Mouse (Mus musculus): ENCODE measurements around the gene Upf3b. TPM values are rescaled to one million over a fixed set of nuclear protein-coding genes. Genes with fewer than 3 reads are reported as not detected.

Gene Upf3b
- 8.7 and 9.7 TPM in 2 replicates for polyA plus RNA-seq (2015; fragmentation: Nextera tagmentation; extraction: Ambion mirVana)

GRCm38 (mm10) chrX:37110193-37110880 lies at the start of gene Upf3b:
Gene Upf3b (minus strand): TSS chrX:37110322.

GRCm38 (mm10) chrX:37126671-37127358 lies 16.7 kb upstream of the Upf3b start, which contains the start of gene Nkap:
Gene Nkap (plus strand): TSS chrX:37126795.

GRCm38 (mm10) chrX:37084927-37085660 lies 25.0 kb downstream of the Upf3b start, which contains the start of gene Rpl39:
Gene Rpl39 (minus strand): TSS chrX:37085402.

GRCm38 (mm10) chrX:37048066-37048889 lies 61.8 kb downstream of the Upf3b start, which contains the start of gene Sowahd:
Gene Sowahd (plus strand): TSS chrX:37048845.

Other genes with a start within 250 kb of the Upf3b start
- gene Ube2a, start 236.4 kb downstream of the Upf3b start, polyA plus RNA-seq (2015; fragmentation: Nextera tagmentation; extraction: Ambion mirVana), result 148 and 150 TPM in 2 replicates
- 14.6 and 18.1 TPM in 2 replicates for gene C330007P06Rik, start 236.2 kb downstream of the Upf3b start, polyA plus RNA-seq (2015; fragmentation: Nextera tagmentation; extraction: Ambion mirVana)
- gene Nkrf, start 207.4 kb downstream of the Upf3b start, polyA plus RNA-seq (2015; fragmentation: Nextera tagmentation; extraction: Ambion mirVana), result 0.67 and 0.70 TPM in 2 replicates
- gene Sept6, start 118.5 kb downstream of the Upf3b start, polyA plus RNA-seq (2015; fragmentation: Nextera tagmentation; extraction: Ambion mirVana), result 7.7 and 8.8 TPM in 2 replicates
- not detected in 2 replicates for gene Sowahd, start 61.5 kb downstream of the Upf3b start, polyA plus RNA-seq (2015; fragmentation: Nextera tagmentation; extraction: Ambion mirVana)
- gene Rpl39, start 24.9 kb downstream of the Upf3b start, polyA plus RNA-seq (2015; fragmentation: Nextera tagmentation; extraction: Ambion mirVana), result 542 and 608 TPM in 2 replicates
- 7.1 and 8.0 TPM in 2 replicates for gene Nkap, start 16.5 kb upstream of the Upf3b start, polyA plus RNA-seq (2015; fragmentation: Nextera tagmentation; extraction: Ambion mirVana)
- gene Akap14, start 58.5 kb upstream of the Upf3b start, polyA plus RNA-seq (2015; fragmentation: Nextera tagmentation; extraction: Ambion mirVana), result not detected in 2 replicates
- 773 and 849 TPM in 2 replicates for gene Ndufa1, start 80.8 kb upstream of the Upf3b start, polyA plus RNA-seq (2015; fragmentation: Nextera tagmentation; extraction: Ambion mirVana)
- 7.9 and 8.0 TPM in 2 replicates for gene Rnf113a1, start 80.9 kb upstream of the Upf3b start, polyA plus RNA-seq (2015; fragmentation: Nextera tagmentation; extraction: Ambion mirVana)
- not detected in 2 replicates for gene Gm9, start 100.7 kb upstream of the Upf3b start, polyA plus RNA-seq (2015; fragmentation: Nextera tagmentation; extraction: Ambion mirVana)
- not detected in 2 replicates for gene Rhox1, start 111.9 kb upstream of the Upf3b start, polyA plus RNA-seq (2015; fragmentation: Nextera tagmentation; extraction: Ambion mirVana)
- gene Rhox2a, start 134.7 kb upstream of the Upf3b start, polyA plus RNA-seq (2015; fragmentation: Nextera tagmentation; extraction: Ambion mirVana), result not detected in 2 replicates
- not detected in 2 replicates for gene Rhox3a, start 139.6 kb upstream of the Upf3b start, polyA plus RNA-seq (2015; fragmentation: Nextera tagmentation; extraction: Ambion mirVana)
- not detected in 2 replicates for gene Rhox4a, start 155.0 kb upstream of the Upf3b start, polyA plus RNA-seq (2015; fragmentation: Nextera tagmentation; extraction: Ambion mirVana)